Mouse (Mus musculus) ES-E14 (cell line): ENCODE measurements at regions not wholly inside any gene's neighbourhood (a gene's known extent, or its start where the extent isn't known, plus 50 kb on each side); places are given as distances from the start of the nearest gene placed in this dataset.

ENCODE experiments used
- DNase-seq: peaks from one replicate; pipeline ENCODE4 v3.0.0-alpha.2; 2013; ENCODE audit warnings: low read depth, low spot score
- H3K27ac ChIP-seq: 2 replicates; pipeline ENCODE4 v1.5.1; 2012; ENCODE audit warnings: low read depth, mild to moderate bottlenecking, low read length, moderate library complexity, mixed read lengths; ENCODE audit not compliant: poor library complexity, insufficient read depth, severe bottlenecking
- H3K36me3 ChIP-seq: 2 replicates; pipeline ENCODE4 v1.6.1; 2012; ENCODE audit warnings: mild to moderate bottlenecking, low read length, moderate library complexity, mixed read lengths; ENCODE audit not compliant: control insufficient read depth, poor library complexity, insufficient read depth, severe bottlenecking
- H3K4me1 ChIP-seq, 2 experiments: fragments of 150-350 bp in 1 of 2; sonication (generic) in 1 of 2; 2 replicates each; pipeline ENCODE4 v1.6.1; 2012; ENCODE audit warnings: low read length in 2 of 2, mild to moderate bottlenecking in 1 of 2, mixed read lengths in 1 of 2; ENCODE audit not compliant: control insufficient read depth in 2 of 2, insufficient read depth in 2 of 2, poor library complexity in 1 of 2
- H3K4me3 ChIP-seq, 2 experiments: fragments of 150-350 bp in 1 of 2; sonication (generic) in 1 of 2; 2 replicates each; pipeline ENCODE4 v1.5.1; 2012; ENCODE audit warnings: low read length in 2 of 2, low read depth in 1 of 2, mild to moderate bottlenecking in 1 of 2, mixed read lengths in 1 of 2; ENCODE audit not compliant: insufficient read depth in 1 of 2, poor library complexity in 1 of 2, severe bottlenecking in 1 of 2
- H3K9ac ChIP-seq: 2 replicates; pipeline ENCODE4 v1.6.1; 2012; ENCODE audit warnings: low read depth, mild to moderate bottlenecking, low read length, mixed read lengths; ENCODE audit not compliant: poor library complexity, insufficient read depth, severe bottlenecking
- H3K9me3 ChIP-seq: fragments of 150-350 bp; sonication (generic); 2 replicates; pipeline ENCODE4 v1.6.1; 2012; ENCODE audit warnings: low read depth, mild to moderate bottlenecking, low read length; ENCODE audit not compliant: control insufficient read depth, insufficient read depth
- CHD2 ChIP-seq: IDR thresholded peaks from 2 replicates; pipeline ENCODE4 v1.6.1; 2014; ENCODE audit warnings: mild to moderate bottlenecking, low read depth, low read length, inconsistent platforms
- HCFC1 ChIP-seq: IDR thresholded peaks from 2 replicates; pipeline ENCODE4 v1.6.1; 2012; ENCODE audit warnings: low read length, inconsistent platforms, borderline replicate concordance; ENCODE audit not compliant: insufficient read depth
- MAFK ChIP-seq: IDR thresholded peaks from 2 replicates; pipeline ENCODE4 v1.6.1; 2014; ENCODE audit warnings: mild to moderate bottlenecking, low read depth, low read length, inconsistent platforms; ENCODE audit not compliant: insufficient read depth
- ZC3H11A ChIP-seq: IDR thresholded peaks from 2 replicates; pipeline ENCODE4 v1.6.1; 2012; ENCODE audit warnings: low read depth, mild to moderate bottlenecking, inconsistent platforms, low read length, borderline replicate concordance
- ZNF384 ChIP-seq: IDR thresholded peaks from 2 replicates; pipeline ENCODE4 v1.6.1; 2012; ENCODE audit warnings: low read depth, low read length, inconsistent platforms
- in situ Hi-C, 2 experiments: fragments of 600-800 bp; cut with MboI; formaldehyde crosslinking; loops; one replicate each; pipeline ENCODE4 v1.15.1; 2025; ENCODE audit warnings: low sequenced_read_pairs in 2 of 2, inconsistent platforms in 1 of 2; ENCODE audit not compliant: unreplicated experiment in 2 of 2

DNA sequence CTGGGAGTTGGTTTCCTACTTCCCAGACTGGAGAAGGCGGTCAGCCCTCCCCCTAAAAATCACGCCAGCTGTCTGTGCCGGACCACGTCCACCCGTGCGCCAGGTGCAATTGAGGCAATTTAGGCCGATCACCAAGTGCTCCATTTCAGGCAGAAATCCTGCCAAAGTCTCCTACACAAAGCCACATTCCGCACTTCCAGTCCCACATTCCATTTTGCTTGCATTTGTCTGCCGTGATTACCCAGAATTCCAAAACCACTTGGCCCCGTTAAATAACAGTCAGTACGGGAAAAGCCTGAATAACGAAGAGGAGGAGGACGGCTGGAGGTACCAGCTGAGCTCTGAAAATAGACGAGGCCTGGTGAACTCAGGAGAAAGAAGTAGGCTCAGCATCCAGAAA, 167.1 kb upstream of the Srrm4 start:
- TF ChIP-seq CHD2 (no peak), ZC3H11A (no peak)
- Histone ChIP-seq H3K27ac (no peak overlapping the region), H3K4me1 (no peaks in the 10 kb centered on the region), H3K36me3 (no peaks in the 10 kb centered on the region), H3K9me3 (no peaks in the 10 kb centered on the region), H3K9ac (no peak overlapping the region), H3K4me3 (no peak overlapping the region)
- in situ Hi-C loops = no loop called here
- DNase-seq = no peak

DNA sequence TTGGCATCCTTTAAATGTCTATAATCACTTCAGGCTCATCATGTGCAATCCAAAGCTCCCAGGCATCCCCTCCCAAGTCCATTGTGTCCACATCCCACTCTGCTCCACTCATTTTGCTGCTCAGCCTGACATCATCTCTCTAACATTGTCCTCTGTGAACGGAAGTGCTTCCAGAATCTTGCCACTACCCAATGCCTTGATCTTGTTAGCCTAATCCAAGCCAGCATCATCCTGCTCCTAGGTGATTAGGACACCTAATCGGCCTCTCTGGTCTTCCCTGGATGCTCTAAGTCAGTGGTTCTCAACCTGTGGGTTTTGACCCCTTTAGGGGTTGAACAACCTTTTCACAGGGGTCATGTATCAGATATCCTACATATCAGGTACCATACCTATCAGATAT, 161.3 kb upstream of the Srrm4 start:
- H3K4me3 ChIP-seq = no peak overlapping the region
- TF ChIP-seq HCFC1 = no peak
- no peak for TF ChIP-seq ZC3H11A
- TF ChIP-seq MAFK = no peak
- no peak for TF ChIP-seq CHD2
- no peak for TF ChIP-seq ZNF384
- no peaks in the 10 kb centered on the region for H3K9me3 ChIP-seq
- no peak overlapping the region for H3K27ac ChIP-seq
- H3K36me3 ChIP-seq = no peaks in the 10 kb centered on the region
- in situ Hi-C loops = no loop called here
- no peak overlapping the region for H3K9ac ChIP-seq
- no peaks in the 10 kb centered on the region for H3K4me1 ChIP-seq
- DNase-seq = no peak

DNA sequence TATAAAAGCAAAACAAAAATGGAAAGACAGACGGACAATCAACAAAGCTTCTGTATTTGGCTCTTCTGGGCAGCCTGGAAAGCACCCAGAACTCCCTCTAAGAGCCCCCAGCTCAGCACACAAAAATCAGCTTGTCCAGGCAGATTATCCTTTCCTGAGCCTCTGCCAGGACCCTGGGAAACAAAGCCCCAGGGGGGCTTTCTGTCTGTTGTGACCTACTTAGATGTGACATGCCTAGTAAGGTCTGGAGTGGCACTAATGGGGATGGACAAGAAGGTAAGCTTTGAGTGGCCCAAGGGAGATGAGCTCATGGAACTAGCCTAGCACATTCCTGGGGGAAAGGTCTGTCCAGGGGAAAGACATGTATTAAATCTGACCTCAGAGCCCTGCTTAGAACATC, 160.5 kb upstream of the Srrm4 start:
- no peaks in the 10 kb centered on the region for H3K9me3 ChIP-seq
- H3K4me1 ChIP-seq = no peaks in the 10 kb centered on the region
- no peak overlapping the region for H3K9ac ChIP-seq
- H3K36me3 ChIP-seq = no peaks in the 10 kb centered on the region
- DNase-seq = no peak
- in situ Hi-C loops = no loop called here
- no peak for TF ChIP-seq HCFC1
- TF ChIP-seq ZC3H11A = no peak
- TF ChIP-seq MAFK = no peak
- TF ChIP-seq ZNF384 = no peak
- TF ChIP-seq CHD2 = no peak
- no peak overlapping the region for H3K4me3 ChIP-seq
- H3K27ac ChIP-seq = no peak overlapping the region

DNA sequence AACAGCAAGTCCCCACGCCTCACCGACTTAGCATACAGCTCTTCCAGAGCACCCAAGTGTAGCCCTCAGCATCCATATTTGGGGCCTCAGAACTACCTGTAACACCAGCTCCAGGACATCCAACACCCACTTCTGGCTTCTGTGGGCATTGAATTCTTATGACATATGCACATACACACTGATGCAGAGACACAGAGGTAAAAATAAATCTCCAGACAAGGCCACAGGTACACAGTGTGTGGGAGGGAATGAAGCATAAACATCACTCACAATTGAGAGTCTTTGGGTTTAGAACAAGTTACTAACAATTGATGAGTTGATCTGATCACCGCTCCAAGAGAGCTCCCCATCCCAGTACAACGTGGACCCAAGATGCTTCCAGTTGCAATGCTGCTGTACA, 154.2 kb upstream of the Srrm4 start:
- H3K9ac ChIP-seq = no peak overlapping the region
- no peaks in the 10 kb centered on the region for H3K36me3 ChIP-seq
- TF ChIP-seq ZC3H11A (no peak), MAFK (no peak), CHD2 (no peak), ZNF384 (no peak), HCFC1 (no peak)

DNA sequence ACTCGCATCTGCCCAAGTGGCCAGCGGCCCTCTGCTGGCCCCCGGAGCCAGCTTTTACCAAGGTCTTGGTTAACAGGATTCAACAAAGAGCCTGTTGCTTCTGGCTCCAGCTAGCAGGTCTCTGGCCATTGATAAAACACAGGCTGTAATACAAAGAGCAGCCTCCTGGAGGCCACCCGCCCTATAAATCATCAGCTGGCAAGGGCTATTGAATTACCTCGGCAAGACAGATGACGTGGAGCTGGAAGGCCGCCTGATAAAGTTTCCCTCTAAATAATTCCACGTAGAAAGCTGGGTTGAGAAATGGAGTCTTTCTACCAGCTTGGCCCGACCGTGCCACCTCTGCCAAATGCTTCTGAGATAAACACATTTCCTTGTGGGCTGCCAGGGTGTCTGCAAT, 152.8 kb upstream of the Srrm4 start:
- no peak for DNase-seq
- Histone ChIP-seq H3K36me3 (no peaks in the 10 kb centered on the region), H3K4me3 (no peak overlapping the region), H3K27ac (no peak overlapping the region), H3K4me1 (no peaks in the 10 kb centered on the region), H3K9ac (no peak overlapping the region), H3K9me3 (no peaks in the 10 kb centered on the region)
- in situ Hi-C loops = no loop called here
- TF ChIP-seq ZC3H11A (no peak), HCFC1 (no peak), ZNF384 (no peak), CHD2 (no peak), MAFK (no peak)

More for the DNA sequence above, 154.2 kb upstream of the Srrm4 start:
- DNase-seq = no peak
- in situ Hi-C loops = no loop called here
- H3K27ac ChIP-seq = no peak overlapping the region
- H3K9me3 ChIP-seq = no peaks in the 10 kb centered on the region
- no peak overlapping the region for H3K4me3 ChIP-seq
- no peaks in the 10 kb centered on the region for H3K4me1 ChIP-seq
